Mouse (Mus musculus): ENCODE results near the gene Cbarp.

Cbarp gene

GRCm38 (mm10) chr10:80089146-80089545 lies 51.5 kb downstream of the Cbarp start:
- DNase-seq = no peak

GRCm38 (mm10) chr10:80087483-80087882 lies 53.2 kb downstream of the Cbarp start:
- DNase-seq = no peak

GRCm38 (mm10) chr10:80086847-80087246 lies 53.8 kb downstream of the Cbarp start:
- DNase-seq = no peak

GRCm38 (mm10) chr10:80084817-80085487 lies 55.7 kb downstream of the Cbarp start:
- DNase-seq = no peak

GRCm38 (mm10) chr10:80081075-80081474 lies 59.6 kb downstream of the Cbarp start:
- peak; percentile 92 for DNase-seq
